Mouse (Mus musculus) layer of hippocampus, adult 2 months (tissue): ENCODE measurements around the gene Rccd1. TPM values are rescaled to one million over a fixed set of nuclear protein-coding genes. Genes with fewer than 3 reads are reported as not detected.
A peak's percentile ranks its signal among the peaks of the same experiment; 100 is the strongest.

Experiments used
- DNase-seq, 2 experiments: peaks; one replicate each; pipeline ENCODE4 v3.0.0; 2022; ENCODE audit warnings: low spot score in 2 of 2
- H3K27ac ChIP-seq: fragments of 200-600 bp; 2 replicates; pipeline ENCODE4 v1.8.1; 2022
- H3K4me3 ChIP-seq: fragments of 200-600 bp; 2 replicates; pipeline ENCODE4 v1.8.1; 2022; ENCODE audit warnings: mild to moderate bottlenecking
- CTCF ChIP-seq: fragments of 200-600 bp; conservative IDR thresholded peaks from 2 replicates; pipeline ENCODE4 v1.8.1; 2022; ENCODE audit warnings: antibody characterized with exemption, mild to moderate bottlenecking, moderate library complexity
- long read RNA-seq, 2 experiments: library from polyadenylated mRNA; stranded (forward); transcript quantifications; one replicate each; pipeline ENCODE4 v2.0.0; 2021; ENCODE audit warnings: borderline mapping rate in 2 of 2
- total RNA-seq, 2 experiments: library from RNA; stranded (reverse); gene quantifications; 2 replicates each; pipeline ENCODE4 v1.2.3; 2021

The Rccd1 gene
- 10 to 100 TPM; 15.3 to 19.8 TPM for total RNA-seq
- long read RNA-seq, experiment 1, partial matches to known transcripts: 0 of 4 reads
- long read RNA-seq, experiment 1, other reads (novel, unspliced or antisense): 4 of 4 reads
- long read RNA-seq, experiment 2, partial matches to known transcripts: 0 of 1 reads
- long read RNA-seq, experiment 2, other reads (novel, unspliced or antisense): 1 of 1 reads

DNA sequence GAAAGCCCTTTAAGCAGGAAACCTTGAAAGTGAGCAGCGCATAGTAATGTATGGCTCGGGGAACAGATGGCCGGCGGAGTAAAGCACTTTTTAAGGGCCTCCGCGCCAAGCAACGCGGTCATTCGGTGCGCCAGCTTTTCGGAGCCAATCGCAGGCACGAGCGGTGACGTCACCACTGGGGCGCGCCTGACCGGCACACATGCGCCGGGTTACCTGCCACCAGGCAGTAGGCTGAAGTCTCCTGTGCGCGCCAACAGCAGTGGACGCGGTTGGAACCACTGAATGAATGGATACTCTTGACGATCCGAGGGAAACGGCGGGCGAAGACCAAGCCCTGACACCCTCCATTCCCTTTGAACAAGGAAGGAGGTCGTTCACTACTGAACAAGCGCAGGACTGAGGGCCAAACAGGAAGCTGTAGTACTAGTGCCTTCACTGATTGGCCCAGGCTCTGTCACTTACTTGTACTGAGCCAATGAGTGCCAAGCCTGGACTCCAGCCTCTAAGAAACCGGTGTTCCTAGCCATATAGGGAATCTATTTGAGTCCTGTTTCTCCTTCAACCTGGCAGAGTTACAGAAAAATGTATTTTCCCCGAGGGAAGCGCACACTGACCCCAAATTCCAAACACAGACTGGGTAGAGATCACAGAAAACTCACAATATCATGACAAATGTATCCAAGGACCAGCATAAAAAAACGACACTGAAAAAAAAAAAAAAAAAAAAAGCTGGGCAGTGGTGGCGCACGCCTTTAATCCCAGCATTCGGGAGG is at the start of gene Rccd1:
Gene Rccd1, minus strand, starts transcription at position 412 of the 773 bp plus-strand sequence.
- no peak for TF ChIP-seq CTCF
- peak; percentile 94 to 95 for DNase-seq
- Histone ChIP-seq H3K27ac (peak within 1 kb of the TSS; percentile 97), H3K4me3 (peak within 1 kb of the TSS; percentile 69)

DNA sequence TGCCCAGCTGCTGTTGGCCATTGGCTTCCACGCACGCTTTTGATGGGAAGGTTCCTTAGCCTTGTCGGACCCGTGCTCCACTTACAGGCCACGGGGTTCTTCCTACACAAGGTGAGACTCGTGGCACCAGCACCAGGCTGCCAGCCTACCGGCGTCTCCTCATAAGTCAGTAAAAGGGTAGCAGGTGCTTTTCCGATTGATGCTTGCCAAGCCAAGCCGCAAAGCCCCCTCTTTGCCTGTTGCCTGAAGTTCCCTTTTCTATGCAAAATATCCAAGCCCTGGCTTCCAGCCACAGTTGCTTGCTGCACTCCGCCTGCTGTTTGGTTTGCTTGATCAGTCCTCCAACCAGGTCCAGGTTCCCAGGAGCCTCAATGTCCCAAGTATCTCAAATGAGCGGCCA is 49.6 kb upstream of the Rccd1 start:
- Histone ChIP-seq H3K4me3 (no peak overlapping the region), H3K27ac (no peak overlapping the region)
- no peak for TF ChIP-seq CTCF
- DNase-seq: no peak

- H3K4me3 ChIP-seq: no peak overlapping the region
- H3K27ac ChIP-seq: no peak overlapping the region
- no peak for TF ChIP-seq CTCF
- DNase-seq: no peak
Measured at GRCm38 (mm10) chr7:80373352-80373751, 49.1 kb upstream of the Rccd1 start.

- DNase-seq: no peak
- no peak overlapping the region for H3K4me3 ChIP-seq
- H3K27ac ChIP-seq: no peak overlapping the region
- TF ChIP-seq CTCF: no peak
Measured at GRCm38 (mm10) chr7:80372667-80373066, 48.4 kb upstream of the Rccd1 start.

DNA sequence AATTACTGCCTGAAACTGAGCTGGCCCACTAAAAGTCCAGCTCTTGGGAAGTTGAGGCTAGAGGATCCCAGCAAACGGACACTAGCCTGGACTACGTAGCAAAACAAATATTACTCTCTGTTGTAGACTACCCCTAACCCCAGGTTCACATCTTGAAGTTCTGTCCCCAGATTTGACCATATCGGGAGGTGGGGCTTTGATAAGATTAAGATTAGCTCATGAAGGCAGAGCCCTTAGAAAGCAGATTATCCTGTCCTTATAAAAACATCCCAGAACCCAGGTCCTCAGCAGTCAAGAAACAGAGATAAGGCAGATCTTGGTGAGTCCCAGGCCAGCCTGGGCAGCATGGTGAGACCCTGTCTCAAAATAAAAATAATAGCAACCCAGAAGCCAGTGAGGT is 47.9 kb upstream of the Rccd1 start:
- DNase-seq: no peak
- Histone ChIP-seq H3K4me3 (no peak overlapping the region), H3K27ac (no peak overlapping the region)
- TF ChIP-seq CTCF: no peak

DNA sequence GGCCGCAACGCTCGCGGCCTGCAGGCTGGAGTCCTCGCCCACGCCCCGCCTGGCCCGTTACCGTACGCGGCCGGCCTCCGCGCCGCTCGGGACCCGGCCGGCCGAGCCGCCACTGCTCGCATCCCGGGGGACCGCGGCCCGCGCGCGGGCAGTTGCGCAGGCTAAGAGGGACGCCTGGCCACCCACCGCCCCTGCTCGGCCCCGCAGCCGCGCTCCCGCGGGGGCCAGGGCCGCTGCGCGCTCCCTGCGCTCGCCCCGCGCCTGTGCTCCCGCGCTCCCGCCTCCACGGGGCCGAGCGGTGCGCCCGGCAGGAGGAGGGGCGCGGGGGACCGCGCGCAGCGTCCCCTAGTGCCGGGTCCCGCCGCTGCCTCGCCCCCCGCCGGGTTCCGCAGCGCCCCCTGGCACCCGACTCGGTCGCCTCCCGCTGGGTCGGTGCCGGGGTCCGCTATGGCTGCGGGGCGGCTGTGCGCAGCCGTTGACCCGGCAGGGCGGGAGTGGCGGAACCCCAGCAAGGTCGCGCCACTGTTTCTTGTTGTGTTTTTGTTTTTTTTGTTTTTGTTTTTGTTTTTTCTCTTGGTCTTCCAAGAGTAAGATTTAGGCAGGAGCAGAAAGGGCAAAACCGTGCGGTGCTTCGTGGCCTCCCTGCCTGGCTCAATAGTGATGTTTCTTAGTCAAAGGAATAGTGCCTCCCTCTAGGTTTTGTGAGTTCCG is 46.9 kb upstream of the Rccd1 start, which contains the start of gene Man2a2:
Gene Man2a2, minus strand, starts transcription at position 335 of the 711 bp plus-strand sequence.
- peak; percentile 74 to 85 for DNase-seq
- H3K27ac ChIP-seq: peak within 1 kb of the TSS; percentile 97
- TF ChIP-seq CTCF: peak; percentile 82
- peak within 1 kb of the TSS; percentile 77 for H3K4me3 ChIP-seq

- DNase-seq: peak; percentile 80 to 81
- H3K27ac ChIP-seq: peak overlapping the region; percentile 97
- no peak for TF ChIP-seq CTCF
- peak overlapping the region; percentile 77 for H3K4me3 ChIP-seq
Measured at GRCm38 (mm10) chr7:80370649-80371040, 46.4 kb upstream of the Rccd1 start.

GRCm38 (mm10) chr7:80369967-80370431 is 45.7 kb upstream of the Rccd1 start:
- no peak for TF ChIP-seq CTCF
- H3K27ac ChIP-seq: peak overlapping the region; percentile 97
- no peak for DNase-seq
- H3K4me3 ChIP-seq: peak overlapping the region; percentile 77

DNA sequence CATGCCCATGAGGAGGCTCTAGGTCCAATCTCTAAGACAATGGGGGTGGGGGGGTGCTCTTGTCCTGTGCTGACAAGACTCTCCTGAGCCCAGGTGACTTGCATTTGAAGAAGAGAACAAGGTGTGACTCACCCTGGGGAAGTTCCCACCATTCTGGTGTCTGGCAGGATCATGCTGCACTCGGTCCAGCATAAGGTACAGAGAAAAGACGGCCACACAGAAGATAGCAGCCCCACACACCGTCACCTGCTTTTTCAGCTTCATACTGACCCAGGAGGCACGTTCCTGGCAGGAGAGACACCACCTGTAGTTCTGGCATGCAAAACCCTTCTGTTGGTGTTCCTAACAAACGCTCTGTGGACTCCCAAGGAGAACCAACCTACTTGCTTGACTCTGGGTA is 45.2 kb upstream of the Rccd1 start:
- DNase-seq: no peak
- Histone ChIP-seq H3K4me3 (peak overlapping the region; percentile 77), H3K27ac (peak overlapping the region; percentile 97; the same call in 1 of the 2 replicates)
- 0 out of 2 replicates have a peak, but pooled peaks have one; percentile 9 for TF ChIP-seq CTCF

- DNase-seq: no peak
- no peak overlapping the region for H3K27ac ChIP-seq
- TF ChIP-seq CTCF: no peak
- no peak overlapping the region; the same call in 1 of the 2 replicates for H3K4me3 ChIP-seq
Measured at GRCm38 (mm10) chr7:80368635-80369421, 44.6 kb upstream of the Rccd1 start.

DNA sequence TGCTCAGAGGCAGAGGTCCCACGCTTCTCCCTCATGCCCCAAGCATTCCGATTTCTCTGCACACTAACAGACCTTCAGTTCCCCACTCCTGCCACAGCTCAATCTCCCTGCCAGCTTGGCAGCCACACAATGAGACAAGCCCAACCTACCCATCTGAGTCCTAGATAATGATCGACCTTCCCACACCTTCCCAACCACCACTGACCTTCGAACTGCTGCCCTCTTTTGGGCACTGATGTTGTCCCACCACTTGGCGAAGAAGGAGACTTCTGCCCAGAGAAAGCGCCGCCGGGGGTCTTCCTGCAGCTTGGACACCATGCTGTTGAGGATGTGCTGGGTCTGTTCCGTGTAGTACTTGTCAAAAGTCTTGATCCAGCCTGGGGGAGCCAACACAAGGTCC is 43.8 kb upstream of the Rccd1 start:
- DNase-seq: no peak
- Histone ChIP-seq H3K27ac (no peak overlapping the region), H3K4me3 (no peak overlapping the region)
- TF ChIP-seq CTCF: no peak

DNA sequence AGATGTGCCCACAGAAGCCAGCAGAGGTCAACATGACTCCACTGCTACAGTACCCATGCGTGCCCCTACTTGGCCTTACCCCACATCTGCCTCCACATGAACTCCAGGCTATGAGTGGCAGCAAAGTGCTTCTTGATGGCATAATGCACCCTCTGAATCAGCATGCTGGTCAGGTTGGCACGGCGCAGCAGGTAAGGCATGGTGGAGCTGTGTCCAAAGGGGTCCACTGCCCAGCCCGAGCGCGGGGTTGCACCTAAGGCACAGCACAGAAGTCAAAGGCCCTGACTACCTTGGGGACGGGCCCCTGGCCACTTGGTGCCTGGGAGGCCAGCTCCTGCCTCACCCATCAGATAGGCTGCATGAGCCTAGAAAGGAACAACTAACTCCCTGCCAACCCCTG is 43.0 kb upstream of the Rccd1 start:
- DNase-seq: no peak
- TF ChIP-seq CTCF: no peak
- no peak overlapping the region for H3K27ac ChIP-seq
- no peak overlapping the region for H3K4me3 ChIP-seq
